Mouse (Mus musculus) stomach, embryonic 16.5 days (tissue): ENCODE data around the gene Lrba. TPM values are rescaled to one million over a fixed set of nuclear protein-coding genes. Genes with fewer than 3 reads are reported as not detected.

Source experiments
- ATAC-seq: fragments of 200-750 bp; cut with Nextera tagmentation; 2 replicates; pipeline ENCODE4 v1.8.0; 2017; ENCODE audit warnings: moderate number of reproducible peaks, moderate TSS enrichment; ENCODE audit not compliant: insufficient read depth, low FRiP score
- H3K27ac ChIP-seq: fragments of 300-500 bp; sonication (generic); 2 replicates; pipeline ENCODE4 v1.5.1; 2014; ENCODE audit warnings: low read length
- H3K27me3 ChIP-seq: fragments of 300-500 bp; sonication (generic); 2 replicates; pipeline ENCODE4 v1.6.1; 2014; ENCODE audit warnings: low read length, control low read depth, mixed read lengths; ENCODE audit not compliant: control insufficient read depth, insufficient read depth
- H3K36me3 ChIP-seq: fragments of 300-500 bp; sonication (generic); 2 replicates; pipeline ENCODE4 v1.6.1; 2014; ENCODE audit warnings: low read length; ENCODE audit not compliant: control insufficient read depth, insufficient read depth
- H3K4me1 ChIP-seq: fragments of 300-500 bp; sonication (generic); 2 replicates; pipeline ENCODE4 v1.6.1; 2014; ENCODE audit warnings: low read length, control low read depth, mixed read lengths; ENCODE audit not compliant: control insufficient read depth, insufficient read depth
- H3K4me2 ChIP-seq: fragments of 300-500 bp; sonication (generic); 2 replicates; pipeline ENCODE4 v1.6.1; 2014; ENCODE audit warnings: low read depth, low read length, mixed read lengths
- H3K4me3 ChIP-seq: fragments of 300-500 bp; sonication (generic); replicated peaks from 2 replicates; pipeline ENCODE4 v1.5.1; 2014; ENCODE audit warnings: mild to moderate bottlenecking, low read length
- H3K9ac ChIP-seq: fragments of 300-500 bp; sonication (generic); 2 replicates; pipeline ENCODE4 v1.6.1; 2014; ENCODE audit warnings: low read length
- H3K9me3 ChIP-seq: fragments of 300-500 bp; sonication (generic); replicated peaks from 2 replicates; pipeline ENCODE4 v1.6.1; 2016; ENCODE audit warnings: low read length, control low read depth; ENCODE audit not compliant: control insufficient read depth
- WGBS: fragments of 180-500 bp; shearing (Covaris S2); extraction: QIAGEN DNeasy Blood & Tissue Kit; methylation state at CpG from one replicate; pipeline ENCODE4 v1.1.7; 2014; 5-methylcytosine and 5-hydroxymethylcytosine counted together
- polyA plus RNA-seq: library from polyadenylated mRNA; unstranded; fragments of >200 nt; fragmentation: Nextera tagmentation; extraction: Ambion mirVana; gene quantifications from 2 replicates; pipeline ENCODE4 v1.2.1, GENCODE M21; 2015

Lrba gene
- polyA plus RNA-seq, 1 experiment from 2014 or later: 3.5 TPM

DNA sequence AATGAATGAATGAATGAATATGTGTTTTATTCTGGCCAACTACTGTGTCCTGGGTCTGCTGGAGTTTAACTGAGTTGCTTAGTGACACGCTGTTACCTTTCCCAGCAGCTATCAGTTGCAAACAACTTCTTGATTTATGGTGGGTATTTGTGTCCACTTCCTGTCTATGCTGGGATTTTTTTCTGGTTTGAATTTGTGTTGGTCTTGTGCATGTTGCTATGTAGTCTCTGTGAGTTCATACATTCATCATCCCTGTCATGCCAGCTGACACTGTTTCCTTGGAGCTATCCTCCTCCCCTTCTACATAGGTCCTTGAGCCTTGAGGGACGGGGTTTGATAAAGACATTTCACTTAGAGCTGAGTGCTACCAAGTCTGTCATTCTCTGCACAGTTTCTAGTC lies 84.4 kb downstream of the Lrba start:
- no peaks in the 10 kb centered on the region for H3K4me1 ChIP-seq
- H3K4me3 ChIP-seq: no peak overlapping the region
- WGBS: 53% methylated on average over 2 of the region's 2 CpGs
- H3K36me3 ChIP-seq: no peaks in the 10 kb centered on the region
- H3K27me3 ChIP-seq: no peaks in the 10 kb centered on the region
- no peaks in the 10 kb centered on the region for H3K9me3 ChIP-seq
- H3K27ac ChIP-seq: no peak overlapping the region
- no peak overlapping the region for H3K4me2 ChIP-seq
- no peak for ATAC-seq
- no peak overlapping the region for H3K9ac ChIP-seq

DNA sequence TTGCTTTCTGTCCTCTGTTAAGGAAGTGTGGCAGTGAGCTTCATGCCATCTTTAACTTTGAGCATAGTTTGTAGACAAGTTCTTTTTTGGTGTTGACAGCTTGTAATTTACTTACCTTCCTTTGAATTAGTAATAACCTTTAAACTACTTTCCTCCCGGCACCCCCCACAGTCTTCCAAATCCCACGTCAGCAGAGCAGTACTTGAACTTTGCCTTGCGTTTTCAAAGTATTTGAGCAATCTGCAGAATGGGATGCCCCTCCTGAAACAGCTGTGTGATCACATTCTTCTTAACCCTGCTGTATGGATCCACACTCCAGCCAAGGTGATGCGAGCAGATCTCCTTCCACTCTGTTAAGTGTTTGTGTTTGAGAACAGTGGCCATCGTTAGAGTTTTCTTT lies 85.7 kb downstream of the Lrba start:
- ATAC-seq: no peak
- H3K36me3 ChIP-seq: no peaks in the 10 kb centered on the region
- no peaks in the 10 kb centered on the region for H3K9me3 ChIP-seq
- no peaks in the 10 kb centered on the region for H3K4me1 ChIP-seq
- no peak overlapping the region for H3K9ac ChIP-seq
- WGBS: 73% methylated on average over 5 of the region's 5 CpGs
- H3K27me3 ChIP-seq: no peaks in the 10 kb centered on the region
- no peak overlapping the region for H3K27ac ChIP-seq
- H3K4me2 ChIP-seq: no peak overlapping the region
- H3K4me3 ChIP-seq: no peak overlapping the region

DNA sequence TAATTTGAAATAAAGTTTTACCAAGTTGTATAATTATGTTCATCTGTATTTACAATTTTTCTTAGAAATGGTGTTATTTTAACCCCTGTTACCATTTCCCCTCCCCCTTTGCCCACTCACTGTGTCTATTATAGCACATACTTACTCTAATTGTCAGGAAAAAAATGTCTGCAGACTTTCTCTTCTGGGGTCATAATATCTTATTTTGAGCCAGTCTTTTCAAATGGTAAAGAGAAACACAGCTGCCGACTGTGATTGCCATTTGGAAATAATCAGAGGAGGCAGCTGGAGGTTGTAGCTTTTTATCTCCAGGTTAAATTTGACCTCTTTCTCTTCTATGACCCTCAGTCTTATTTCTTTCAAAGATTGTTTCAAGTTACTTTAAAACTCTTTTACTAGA lies 86.9 kb downstream of the Lrba start:
- no peak for ATAC-seq
- H3K9me3 ChIP-seq: no peaks in the 10 kb centered on the region
- WGBS: 37% methylated on average over 1 of the region's 1 CpGs

DNA sequence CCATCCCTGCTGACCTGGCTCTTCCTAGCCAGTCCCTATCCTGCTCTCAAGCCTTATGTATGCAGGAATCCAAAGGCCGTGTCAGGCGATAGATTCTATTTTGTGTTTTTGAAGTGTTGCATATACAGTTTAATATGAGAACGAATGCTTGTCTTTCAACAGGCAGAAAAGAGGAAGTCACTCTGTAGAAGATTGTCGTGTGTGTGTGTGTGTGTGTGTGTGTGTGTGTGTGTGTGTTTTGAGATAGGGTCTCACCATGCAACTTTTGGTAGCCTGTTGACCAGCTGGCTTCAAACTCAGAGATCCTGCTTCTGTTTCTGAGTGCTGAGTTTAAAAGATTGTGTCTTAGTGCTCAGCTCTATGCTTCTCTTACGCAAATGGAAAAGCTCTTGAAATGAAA lies 93.2 kb downstream of the Lrba start:
- no peak for ATAC-seq
- no peak overlapping the region for H3K27ac ChIP-seq
- H3K4me2 ChIP-seq: no peak overlapping the region
- no peak overlapping the region for H3K4me3 ChIP-seq
- H3K9me3 ChIP-seq: no peaks in the 10 kb centered on the region
- H3K27me3 ChIP-seq: no peaks in the 10 kb centered on the region
- H3K36me3 ChIP-seq: no peaks in the 10 kb centered on the region
- H3K9ac ChIP-seq: no peak overlapping the region
- H3K4me1 ChIP-seq: no peaks in the 10 kb centered on the region
- 84% methylated on average over 5 of the region's 5 CpGs for WGBS

More for the DNA sequence above, 86.9 kb downstream of the Lrba start:
- Histone ChIP-seq H3K4me1 (no peaks in the 10 kb centered on the region), H3K4me3 (no peak overlapping the region), H3K4me2 (no peak overlapping the region), H3K9ac (no peak overlapping the region), H3K27ac (no peak overlapping the region), H3K27me3 (no peaks in the 10 kb centered on the region), H3K36me3 (no peaks in the 10 kb centered on the region)

DNA sequence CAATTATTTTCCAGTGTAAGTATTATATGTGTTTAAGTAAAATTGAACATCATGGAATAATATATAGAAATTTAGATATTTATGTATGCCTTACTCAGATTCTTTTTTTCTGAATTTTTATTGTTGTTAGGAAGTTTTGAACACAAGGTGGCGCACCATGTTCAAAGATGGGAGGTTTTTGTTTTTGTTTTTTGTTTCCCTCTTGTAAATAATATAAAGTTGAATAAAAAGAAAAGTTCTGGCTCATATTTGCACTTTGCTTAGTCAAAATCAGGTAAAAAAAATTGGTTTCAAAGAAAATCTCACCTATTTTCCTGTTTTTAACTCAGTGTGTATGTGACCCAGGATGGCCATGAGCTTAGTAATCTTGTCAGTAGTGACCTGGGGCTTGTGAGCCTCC lies 104.1 kb downstream of the Lrba start:
- no peaks in the 10 kb centered on the region; the same call in 1 of the 2 replicates for H3K36me3 ChIP-seq
- H3K9ac ChIP-seq: no peak overlapping the region
- no peak overlapping the region for H3K4me2 ChIP-seq
- H3K27ac ChIP-seq: no peak overlapping the region
- H3K9me3 ChIP-seq: no peaks in the 10 kb centered on the region
- no peaks in the 10 kb centered on the region for H3K4me1 ChIP-seq
- no peak for ATAC-seq
- no peaks in the 10 kb centered on the region for H3K27me3 ChIP-seq
- no peak overlapping the region for H3K4me3 ChIP-seq
- WGBS: 42% methylated on average over 1 of the region's 1 CpGs

DNA sequence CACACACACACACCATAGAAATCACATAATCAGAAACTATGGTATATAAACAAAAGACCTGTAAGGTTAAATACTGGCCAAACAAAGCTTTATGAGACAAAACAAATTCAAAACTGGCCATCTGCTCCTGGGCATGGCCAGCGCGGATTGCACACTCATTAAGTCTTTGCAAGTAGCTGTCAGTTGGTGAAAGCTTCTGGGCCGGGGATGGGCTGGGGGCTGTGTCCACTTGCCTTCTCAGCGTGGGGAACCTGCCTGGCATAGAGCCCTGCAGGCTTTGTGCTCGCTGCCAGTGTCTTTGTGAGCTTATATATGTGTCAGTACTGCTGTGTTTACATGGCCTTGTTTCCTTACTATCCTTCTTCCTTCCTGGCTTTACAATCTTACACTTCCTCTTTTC lies 118.8 kb downstream of the Lrba start:
- Histone ChIP-seq H3K27me3 (no peaks in the 10 kb centered on the region), H3K9ac (no peak overlapping the region), H3K9me3 (no peaks in the 10 kb centered on the region), H3K4me2 (no peak overlapping the region), H3K36me3 (no peaks in the 10 kb centered on the region), H3K4me3 (no peak overlapping the region), H3K4me1 (no peaks in the 10 kb centered on the region), H3K27ac (no peak overlapping the region)
- no peak for ATAC-seq
- 56% methylated on average over 5 of the region's 5 CpGs for WGBS

DNA sequence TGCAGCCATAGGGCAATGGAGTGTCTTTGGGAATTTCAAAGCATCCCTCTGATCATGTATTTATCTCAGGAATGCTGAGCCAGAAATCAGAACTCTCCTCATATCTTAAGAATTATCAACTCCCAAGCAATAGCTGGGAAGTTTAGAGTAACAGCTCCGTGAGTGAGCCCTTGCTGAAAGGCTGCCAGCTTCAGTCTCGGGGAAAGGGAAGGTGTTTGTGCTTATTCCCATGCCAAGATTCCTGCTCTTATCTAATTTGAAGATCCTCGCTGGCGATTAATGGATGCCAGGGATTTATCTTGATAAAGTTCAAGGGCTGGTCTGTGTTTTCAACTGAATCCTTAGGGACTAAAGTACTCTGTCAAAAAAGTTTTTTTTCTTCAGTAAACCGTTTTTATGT lies 138.0 kb downstream of the Lrba start:
- WGBS: 38% methylated on average over 5 of the region's 5 CpGs
- Histone ChIP-seq H3K36me3 (no peaks in the 10 kb centered on the region), H3K9ac (no peak overlapping the region), H3K27me3 (no peaks in the 10 kb centered on the region), H3K27ac (no peak overlapping the region), H3K9me3 (no peaks in the 10 kb centered on the region), H3K4me3 (no peak overlapping the region), H3K4me1 (no peaks in the 10 kb centered on the region), H3K4me2 (no peak overlapping the region)
- no peak for ATAC-seq

DNA sequence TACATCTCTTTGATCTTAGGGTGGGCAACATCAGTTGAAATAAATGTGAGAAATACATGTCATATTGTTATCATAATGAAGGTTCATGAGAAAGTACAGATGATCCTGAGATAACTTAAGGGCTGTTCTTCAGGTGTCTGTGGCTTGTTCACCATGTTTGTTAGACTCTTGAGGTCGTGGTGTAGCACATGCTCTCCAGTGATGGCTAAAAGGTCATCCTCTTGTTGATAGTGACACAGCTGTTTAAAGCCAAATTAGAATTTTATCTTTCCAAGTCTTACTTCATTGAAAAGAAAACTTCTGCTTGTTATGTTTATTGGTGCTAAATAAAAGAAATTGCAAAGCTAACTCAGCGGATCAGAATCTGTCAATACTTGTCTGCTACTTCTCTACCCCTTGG lies 147.0 kb downstream of the Lrba start:
- Histone ChIP-seq H3K27ac (no peak overlapping the region), H3K27me3 (no peaks in the 10 kb centered on the region), H3K36me3 (no peaks in the 10 kb centered on the region), H3K4me2 (no peak overlapping the region), H3K4me1 (no peaks in the 10 kb centered on the region), H3K4me3 (no peak overlapping the region), H3K9me3 (no peaks in the 10 kb centered on the region), H3K9ac (no peak overlapping the region)
- no peak for ATAC-seq
- WGBS: 71% methylated on average over 2 of the region's 2 CpGs

DNA sequence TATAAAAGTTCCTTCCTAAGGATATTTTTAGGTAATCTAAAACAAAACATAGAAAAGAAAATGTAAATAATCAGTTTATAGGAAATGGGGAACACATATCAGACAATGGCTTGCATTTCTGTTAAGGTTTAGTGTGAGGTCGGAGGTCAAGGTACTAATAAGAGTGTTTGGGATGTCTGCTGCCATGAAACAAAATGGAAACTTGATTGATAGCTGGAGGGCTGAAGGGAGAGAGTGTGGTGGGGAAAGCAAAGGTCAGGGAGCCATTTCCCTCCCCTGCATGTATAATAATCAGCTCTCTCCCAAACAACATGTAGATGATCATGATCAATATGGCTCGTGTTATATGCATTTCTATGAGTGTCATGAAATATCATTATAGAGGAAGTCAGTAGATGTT lies 150.8 kb downstream of the Lrba start:
- 66% methylated on average over 2 of the region's 2 CpGs for WGBS
- Histone ChIP-seq H3K36me3 (no peaks in the 10 kb centered on the region), H3K27me3 (no peaks in the 10 kb centered on the region), H3K4me1 (no peaks in the 10 kb centered on the region), H3K9me3 (no peaks in the 10 kb centered on the region), H3K4me3 (no peak overlapping the region), H3K9ac (no peak overlapping the region), H3K4me2 (no peak overlapping the region), H3K27ac (no peak overlapping the region)
- ATAC-seq: no peak

DNA sequence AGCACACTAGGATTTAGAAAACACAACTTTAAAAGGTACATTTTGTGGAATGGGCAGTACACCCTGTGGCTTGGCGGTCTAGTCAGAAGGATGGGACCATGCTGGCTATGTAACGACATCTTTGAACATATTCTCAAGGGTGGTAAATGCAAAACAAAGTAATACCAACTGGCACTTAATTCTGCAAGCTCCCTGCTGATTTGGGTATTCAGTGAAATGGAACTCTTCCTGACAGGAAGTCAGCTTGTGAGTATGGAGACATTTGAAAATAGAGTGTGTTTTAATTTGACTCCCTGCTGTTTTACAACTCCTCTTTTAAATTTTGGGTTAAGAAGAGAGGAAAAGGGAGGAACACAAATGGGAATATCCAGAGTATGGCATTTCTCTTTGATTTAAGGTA lies 158.1 kb downstream of the Lrba start:
- no peaks in the 10 kb centered on the region for H3K36me3 ChIP-seq
- H3K27me3 ChIP-seq: no peaks in the 10 kb centered on the region
- ATAC-seq: no peak
- H3K9me3 ChIP-seq: no peaks in the 10 kb centered on the region
- H3K4me2 ChIP-seq: no peak overlapping the region
- no peak overlapping the region for H3K4me3 ChIP-seq
- no peak overlapping the region for H3K27ac ChIP-seq
- WGBS: 48% methylated on average over 2 of the region's 2 CpGs
- no peak overlapping the region for H3K9ac ChIP-seq
- no peaks in the 10 kb centered on the region for H3K4me1 ChIP-seq
